Mouse (Mus musculus) lung, postnatal 14 days (tissue): Measurements from ENCODE around the gene Bcl7c.
"Not testable (repeated sequence)": the region's sequence is repeated elsewhere in the genome, so short reads cannot be mapped to it uniquely, and the experiment has no call there.

Experiments used
- DNase-seq: peaks from one replicate; pipeline ENCODE4 v3.0.0; 2021

Bcl7c gene

DNA sequence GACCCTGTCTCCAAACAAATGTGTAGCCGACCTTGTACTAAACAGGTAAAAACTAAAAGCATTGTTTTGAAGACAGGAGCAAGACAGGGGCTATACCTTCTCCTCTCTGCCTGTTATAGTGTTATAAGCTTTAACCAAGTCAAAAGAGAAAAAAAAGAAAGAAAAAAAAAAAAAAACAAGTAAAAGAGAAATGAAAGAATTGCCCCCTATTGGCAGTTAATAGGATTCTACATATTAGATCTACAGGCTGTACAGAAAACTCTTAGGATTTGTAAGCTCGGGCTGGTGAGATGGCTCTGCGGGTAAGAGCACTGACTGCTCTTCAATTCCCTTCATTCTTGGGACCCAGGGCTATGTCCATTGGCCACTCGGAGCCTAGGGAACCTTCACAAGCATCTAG, 66.5 kb downstream of the Bcl7c start:
- DNase-seq: no peak

DNA sequence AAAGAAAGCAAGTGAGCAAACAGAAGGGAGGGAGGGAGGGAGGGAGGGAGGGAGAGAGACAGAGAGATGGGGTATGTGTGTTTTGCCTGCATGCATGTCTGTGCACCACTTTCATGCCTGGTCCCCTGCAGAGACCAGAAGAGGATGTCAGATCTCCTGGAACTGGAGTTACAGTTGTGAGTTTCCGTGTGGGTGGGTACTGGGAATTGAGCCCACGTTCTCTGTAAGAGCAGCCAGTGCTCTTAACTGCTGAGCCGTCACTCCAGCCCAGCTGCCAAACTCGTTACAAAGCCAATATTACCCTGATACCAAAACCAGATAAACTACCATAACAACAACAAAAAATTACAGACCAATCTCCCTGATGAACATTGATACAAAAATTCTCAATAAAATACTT, 67.5 kb downstream of the Bcl7c start:
- no peak for DNase-seq

DNA sequence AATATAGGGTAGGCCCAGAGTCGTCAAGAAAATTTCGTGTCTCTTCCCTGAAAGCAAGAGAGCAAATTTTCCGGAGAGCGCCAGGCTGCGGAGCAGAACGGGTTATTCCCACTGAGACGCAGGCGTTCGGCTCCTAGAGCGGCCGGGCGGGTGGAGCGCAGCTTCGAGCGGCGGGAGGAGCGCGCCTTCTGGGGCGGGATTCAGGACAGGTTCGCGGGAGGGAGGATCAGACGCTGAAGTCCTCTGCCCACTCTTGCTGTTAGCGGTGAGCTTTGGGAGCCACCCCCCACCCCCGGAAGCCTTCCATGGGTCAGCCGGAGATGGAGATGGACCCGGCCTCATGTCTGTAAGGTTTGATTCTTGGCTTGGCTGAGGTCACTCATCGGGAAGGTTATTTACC, 71.8 kb downstream of the Bcl7c start:
- DNase-seq: peak; percentile 83

DNA sequence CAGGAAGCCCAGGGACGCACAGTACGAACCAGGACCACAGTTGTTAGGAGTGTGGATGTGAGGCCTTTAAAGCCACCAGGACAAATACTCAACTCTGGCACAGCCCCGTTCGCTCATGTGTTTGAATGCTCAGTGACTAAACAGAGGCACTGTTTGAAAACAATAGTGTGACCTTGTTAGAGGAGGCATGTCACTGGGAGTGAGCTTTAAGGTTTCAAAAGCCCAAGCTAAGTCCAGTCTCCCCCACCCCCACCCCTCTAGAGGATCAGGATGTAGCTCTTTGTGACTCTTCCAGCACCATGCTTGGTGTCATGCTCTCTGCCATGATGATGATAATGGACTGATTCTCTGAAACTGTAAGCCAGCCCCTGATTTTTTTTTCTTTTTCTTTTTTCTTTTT, 77.3 kb downstream of the Bcl7c start:
- DNase-seq: no peak

DNA sequence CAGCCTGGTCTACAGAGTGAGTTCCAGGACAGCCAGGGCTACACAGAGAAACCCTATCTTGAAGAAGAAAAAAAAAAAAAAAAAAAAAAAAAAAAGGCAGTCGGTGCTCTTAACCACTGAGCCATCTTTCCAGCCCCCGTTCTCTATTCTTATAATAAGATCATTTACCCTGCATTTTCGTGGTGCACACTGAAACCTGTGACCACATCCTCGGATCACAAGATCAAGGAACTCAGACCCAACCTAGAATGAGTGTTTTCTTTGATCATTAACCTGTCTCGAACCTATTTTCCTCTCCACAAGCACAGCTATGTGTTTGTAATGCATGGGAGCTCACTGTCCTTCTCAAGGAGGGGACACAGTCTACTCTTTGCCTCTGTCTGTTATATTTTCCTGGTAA, 80.1 kb downstream of the Bcl7c start:
- DNase-seq: no peak

DNA sequence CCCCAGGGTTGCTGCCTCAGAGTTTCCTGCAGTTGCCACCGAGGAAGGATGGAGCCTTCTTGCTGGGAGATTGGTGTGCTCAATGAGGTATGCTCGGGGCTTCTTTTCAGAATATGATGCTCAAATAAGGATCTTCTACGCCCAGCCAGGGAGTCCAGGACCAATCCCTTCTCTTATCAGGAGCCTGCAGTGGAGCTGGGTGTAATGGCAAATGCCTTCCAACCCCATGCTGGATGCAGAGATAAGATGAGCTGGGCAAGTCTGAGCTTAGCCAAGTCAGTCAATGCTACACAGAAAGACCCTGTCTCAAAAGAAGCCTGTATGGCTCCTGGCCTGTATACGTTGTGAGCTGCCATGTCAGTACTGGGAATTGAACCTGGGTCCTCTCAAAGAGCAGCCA, 82.3 kb downstream of the Bcl7c start:
- DNase-seq: no peak

- no peak for DNase-seq
Observed at GRCm38 (mm10) chr7:127626039-127626438, 82.7 kb downstream of the Bcl7c start.

- DNase-seq: not testable (repeated sequence)
Observed at GRCm38 (mm10) chr7:127618402-127618801, 90.3 kb downstream of the Bcl7c start.

DNA sequence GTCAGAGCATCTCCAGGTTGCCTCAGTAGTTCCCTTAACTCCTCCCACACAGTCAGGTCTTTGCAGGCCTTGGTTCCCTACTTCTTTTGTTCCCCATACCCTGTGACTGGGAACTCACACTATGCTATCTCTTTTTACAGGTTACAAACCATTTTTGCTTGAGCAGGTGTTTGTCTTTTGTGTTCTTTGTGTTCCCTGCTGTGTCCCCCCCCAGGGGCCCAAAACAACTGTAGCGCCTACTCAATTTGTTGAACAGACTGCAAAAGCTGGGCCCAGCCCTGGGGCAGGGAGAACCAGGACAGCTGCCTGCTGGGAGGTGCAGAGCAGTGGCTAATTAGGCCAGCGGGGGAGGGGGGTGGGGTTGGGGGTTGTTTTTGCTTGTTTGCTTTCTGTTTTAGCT, 90.8 kb downstream of the Bcl7c start:
- DNase-seq: no peak

- DNase-seq: no peak
Observed at GRCm38 (mm10) chr7:127616881-127617280, 91.9 kb downstream of the Bcl7c start.

DNA sequence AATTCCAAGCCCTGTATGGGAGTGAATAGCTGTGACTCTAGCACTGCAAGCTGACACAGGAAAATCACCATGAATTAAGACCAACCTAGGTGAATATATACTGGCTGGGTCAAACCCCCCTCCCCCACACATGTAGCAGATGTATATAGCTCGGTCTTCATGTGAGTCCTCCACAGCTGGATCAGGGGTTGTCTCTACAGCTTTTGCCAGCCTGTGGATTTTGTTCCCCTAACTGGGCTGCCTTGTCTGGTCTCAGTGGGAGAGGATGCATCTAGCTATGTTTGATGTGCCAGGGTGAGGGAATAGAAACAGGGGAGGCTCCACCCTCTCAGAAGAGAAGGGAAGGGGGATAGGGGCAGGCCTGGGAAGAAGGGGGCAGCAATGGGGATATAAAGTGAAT, 92.4 kb downstream of the Bcl7c start:
- DNase-seq: no peak

DNA sequence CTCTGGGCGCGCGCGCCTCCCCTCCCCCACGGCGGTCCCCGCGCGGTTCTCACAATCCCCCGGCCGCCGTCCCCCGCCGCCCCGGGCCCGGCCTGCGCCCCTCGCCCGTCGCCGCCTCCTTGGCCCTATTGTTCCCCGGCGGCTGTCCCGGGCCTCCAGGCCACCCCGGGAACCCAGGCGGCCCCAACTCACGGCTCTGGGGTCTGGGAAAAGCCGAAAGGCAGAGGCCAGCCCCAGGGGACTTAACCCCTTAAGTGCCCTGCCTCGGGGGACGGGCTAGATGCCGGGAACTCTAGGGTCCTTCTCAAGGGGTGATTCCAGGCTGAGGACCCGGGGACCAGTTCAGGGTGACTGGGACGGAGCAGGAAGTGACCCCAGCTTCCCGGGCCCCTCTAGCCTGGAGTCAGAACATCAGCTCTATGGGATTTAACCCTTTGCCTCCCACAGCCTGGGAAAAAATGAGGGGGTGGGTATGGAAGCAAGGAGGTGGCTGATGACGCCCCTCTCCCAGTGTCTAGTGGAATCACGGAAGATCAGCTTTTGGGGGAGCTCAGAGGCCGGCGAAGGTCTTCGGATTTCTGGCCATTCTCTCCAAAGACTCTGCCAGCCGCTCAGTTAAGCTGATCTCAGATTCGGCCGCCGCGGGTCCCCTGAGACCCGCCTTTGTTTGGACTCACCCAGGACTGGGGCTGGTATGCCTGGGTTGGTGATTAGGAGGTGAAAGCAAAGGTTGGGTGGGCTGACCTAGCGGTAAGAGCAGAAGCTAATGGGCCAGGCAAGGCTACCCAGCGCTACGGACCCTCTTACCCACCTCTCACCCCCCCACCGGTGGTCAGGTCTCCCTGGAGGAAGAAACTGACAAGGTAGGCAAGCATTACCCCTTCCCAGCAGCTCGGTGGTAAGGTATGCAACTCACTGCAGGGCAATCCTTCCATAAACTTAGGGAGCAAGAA, 93.6 kb downstream of the Bcl7c start, which contains the start of gene Zfp629:
Gene Zfp629 (minus strand): TSS at position 907 of the 953 bp plus-strand sequence.
- DNase-seq: peak; percentile 75

- DNase-seq: peak; percentile 44
Observed at GRCm38 (mm10) chr7:127614511-127614890, 94.2 kb downstream of the Bcl7c start.

DNA sequence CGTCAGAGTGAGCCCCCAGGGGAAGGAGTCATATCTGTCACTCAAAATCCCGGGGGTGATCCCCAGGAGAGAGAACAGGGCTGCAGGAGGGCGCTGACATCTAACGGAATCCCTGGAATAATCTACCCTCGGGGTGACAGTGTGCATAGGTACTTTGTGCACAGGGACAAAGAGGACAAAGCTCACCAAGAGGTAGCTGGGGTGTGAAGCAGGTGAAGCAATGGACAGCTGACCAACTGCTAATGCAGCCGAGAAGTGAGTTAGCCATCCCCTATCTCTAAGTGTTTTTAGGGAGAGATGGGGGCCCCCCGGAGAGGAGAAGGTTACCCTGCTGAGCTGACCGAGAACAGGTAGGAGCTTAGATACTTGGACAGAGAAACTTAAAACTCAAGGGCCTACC, 94.6 kb downstream of the Bcl7c start:
- DNase-seq: no peak

DNA sequence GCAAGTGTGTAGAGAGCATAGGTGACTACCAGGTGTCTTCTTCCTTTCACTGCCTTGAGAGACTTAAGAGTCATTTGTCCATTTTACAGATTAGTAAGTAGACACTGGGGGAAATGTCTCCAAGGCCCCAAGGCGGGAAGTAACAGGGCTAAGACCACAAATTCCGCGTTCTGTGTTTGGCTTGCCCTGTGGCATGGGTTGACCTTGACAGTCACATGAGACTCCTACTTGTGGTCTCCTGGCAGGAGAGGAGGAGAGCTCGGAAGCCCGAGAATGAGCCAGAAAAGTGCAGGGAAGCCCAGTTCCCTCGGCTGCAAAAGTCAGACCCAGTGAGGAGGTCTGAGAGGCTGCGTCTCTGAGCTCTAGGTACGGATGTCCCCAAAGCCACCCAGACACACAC, 95.2 kb downstream of the Bcl7c start:
- no peak for DNase-seq

DNA sequence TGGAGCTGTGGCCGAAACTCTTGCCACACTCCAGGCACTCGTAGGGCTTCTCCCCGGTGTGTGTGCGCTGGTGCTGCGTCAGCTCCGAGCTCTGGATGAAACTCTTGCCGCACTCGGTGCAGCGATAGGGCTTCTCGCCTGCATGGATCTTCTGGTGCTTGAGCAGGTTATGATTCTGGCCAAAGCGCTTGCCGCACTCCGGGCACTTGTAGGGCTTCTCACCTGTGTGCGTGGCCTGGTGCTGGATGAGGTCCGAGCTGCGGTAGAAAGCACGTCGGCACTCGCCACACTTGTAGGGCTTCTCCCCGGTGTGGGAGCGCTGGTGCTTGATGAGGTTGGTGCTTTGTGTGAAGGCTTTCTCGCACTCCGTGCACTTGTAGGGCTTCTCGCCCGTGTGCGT, 97.2 kb downstream of the Bcl7c start:
- no peak for DNase-seq
